Mouse (Mus musculus): Measurements from ENCODE around the gene Topaz1. TPM values are rescaled to one million over a fixed set of nuclear protein-coding genes. Genes with fewer than 3 reads are reported as not detected.

The Topaz1 gene
- polyA plus RNA-seq, 1 experiment = not detected

DNA sequence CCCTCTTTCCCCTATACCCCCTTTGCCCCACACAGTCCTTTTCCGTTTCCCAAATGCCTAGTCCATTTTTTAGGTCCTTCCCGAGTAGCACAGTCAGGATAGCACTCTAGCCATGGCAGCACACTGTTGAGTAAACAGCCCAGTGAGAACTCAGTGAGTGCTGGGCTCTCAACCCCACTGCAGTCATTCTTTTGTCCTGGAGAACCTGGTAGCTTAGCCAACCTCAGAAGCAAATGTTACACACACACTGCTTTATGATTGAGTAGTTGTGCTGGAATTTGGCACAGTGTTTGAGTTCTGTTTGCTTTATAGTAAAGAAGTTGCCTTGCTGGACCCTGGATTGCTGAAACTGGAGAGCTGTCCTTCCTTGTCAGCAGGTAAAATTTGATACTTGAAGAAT lies 10.5 kb downstream of the Topaz1 start:
- Histone ChIP-seq H3K36me3 (ENCODE audit: control insufficient read depth, insufficient read depth, low read length) (no peaks in the 10 kb centered on the region), H3K27ac (ENCODE audit: insufficient read depth, low read depth, low read length) (no peak overlapping the region), H3K4me3 (ENCODE audit: low read depth, low read length) (no peak overlapping the region), H3K27me3 (ENCODE audit: control insufficient read depth, insufficient read depth, low read length) (no peaks in the 10 kb centered on the region), H3K4me1 (ENCODE audit: control insufficient read depth, insufficient read depth, insufficient read length, low read length) (no peaks in the 10 kb centered on the region)
- WGBS = 52% methylated on average over 2 of the region's 2 CpGs
- TF ChIP-seq POLR2A (IDR thresholded peaks at IDR 0.05; ENCODE audit: low read depth, low read length) (no peak), CTCF (IDR thresholded peaks at IDR 0.05; ENCODE audit: extremely low read depth, insufficient read length, insufficient replicate concordance, low read depth, low read length) (no peak)

GRCm38 (mm10) chr9:122760111-122760510 lies 13.0 kb downstream of the Topaz1 start:
- no peaks in the 10 kb centered on the region for H3K27me3 ChIP-seq (ENCODE audit: control insufficient read depth, insufficient read depth, low read length)
- TF ChIP-seq CTCF (IDR thresholded peaks at IDR 0.05; ENCODE audit: extremely low read depth, insufficient read length, insufficient replicate concordance, low read depth, low read length) (no peak), POLR2A (IDR thresholded peaks at IDR 0.05; ENCODE audit: low read depth, low read length) (no peak)
- H3K36me3 ChIP-seq (ENCODE audit: control insufficient read depth, insufficient read depth, low read length) = no peaks in the 10 kb centered on the region

GRCm38 (mm10) chr9:122785231-122785630 lies 38.1 kb downstream of the Topaz1 start:
- no peaks in the 10 kb centered on the region for H3K27me3 ChIP-seq (ENCODE audit: control insufficient read depth, insufficient read depth, low read length)
- WGBS = 49% methylated on average over 5 of the region's 5 CpGs
- no peak overlapping the region for H3K4me3 ChIP-seq (ENCODE audit: low read depth, low read length)
- H3K36me3 ChIP-seq (ENCODE audit: control insufficient read depth, insufficient read depth, low read length) = no peaks in the 10 kb centered on the region
- H3K4me1 ChIP-seq (ENCODE audit: control insufficient read depth, insufficient read depth, insufficient read length, low read length) = no peaks in the 10 kb centered on the region
- TF ChIP-seq POLR2A (IDR thresholded peaks at IDR 0.05; ENCODE audit: low read depth, low read length) = no peak
- no peak for TF ChIP-seq CTCF (IDR thresholded peaks at IDR 0.05; ENCODE audit: extremely low read depth, insufficient read length, insufficient replicate concordance, low read depth, low read length)
- H3K27ac ChIP-seq (ENCODE audit: insufficient read depth, low read depth, low read length) = no peak overlapping the region

More at GRCm38 (mm10) chr9:122760111-122760510, 13.0 kb downstream of the Topaz1 start:
- Histone ChIP-seq H3K4me3 (ENCODE audit: low read depth, low read length) (no peak overlapping the region), H3K4me1 (ENCODE audit: control insufficient read depth, insufficient read depth, insufficient read length, low read length) (no peaks in the 10 kb centered on the region), H3K27ac (ENCODE audit: insufficient read depth, low read depth, low read length) (no peak overlapping the region)

DNA sequence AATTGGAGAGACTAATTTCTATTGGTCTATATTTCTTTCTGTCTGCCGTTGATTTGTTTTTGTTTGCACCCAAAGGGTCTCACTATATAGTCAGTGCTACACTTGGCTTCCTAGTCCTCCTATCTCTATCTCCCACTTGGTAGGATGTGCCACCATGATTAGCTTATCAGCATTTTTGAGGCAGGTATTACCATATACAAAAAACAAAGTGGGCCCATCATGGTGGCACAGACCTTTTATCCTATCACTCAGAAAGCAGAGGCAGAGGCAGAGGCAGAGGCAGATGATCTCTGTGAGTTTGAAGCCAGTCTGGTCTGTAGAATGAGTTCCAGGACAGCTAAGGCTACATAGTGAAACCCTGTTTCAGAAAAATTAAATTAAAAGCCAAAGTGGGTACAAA lies 39.4 kb downstream of the Topaz1 start:
- Histone ChIP-seq H3K4me3 (ENCODE audit: low read depth, low read length) (no peak overlapping the region), H3K27me3 (ENCODE audit: control insufficient read depth, insufficient read depth, low read length) (no peaks in the 10 kb centered on the region), H3K27ac (ENCODE audit: insufficient read depth, low read depth, low read length) (no peak overlapping the region), H3K4me1 (ENCODE audit: control insufficient read depth, insufficient read depth, insufficient read length, low read length) (no peaks in the 10 kb centered on the region), H3K36me3 (ENCODE audit: control insufficient read depth, insufficient read depth, low read length) (no peaks in the 10 kb centered on the region)
- no peak for TF ChIP-seq POLR2A (IDR thresholded peaks at IDR 0.05; ENCODE audit: low read depth, low read length)
- TF ChIP-seq CTCF (IDR thresholded peaks at IDR 0.05; ENCODE audit: extremely low read depth, insufficient read length, insufficient replicate concordance, low read depth, low read length) = no peak
- WGBS = 98% methylated on average over 1 of the region's 1 CpGs

- no peaks in the 10 kb centered on the region for H3K36me3 ChIP-seq (ENCODE audit: control insufficient read depth, insufficient read depth, low read length)
- H3K27ac ChIP-seq (ENCODE audit: insufficient read depth, low read depth, low read length) = peak within 1 kb of the TSS; percentile 89
- no peaks in the 10 kb centered on the region for H3K4me1 ChIP-seq (ENCODE audit: control insufficient read depth, insufficient read depth, insufficient read length, low read length)
- no peaks in the 10 kb centered on the region for H3K27me3 ChIP-seq (ENCODE audit: control insufficient read depth, insufficient read depth, low read length)
- 3% methylated on average over 42 of the region's 42 CpGs for WGBS
- TF ChIP-seq CTCF (IDR thresholded peaks at IDR 0.05; ENCODE audit: extremely low read depth, insufficient read length, insufficient replicate concordance, low read depth, low read length) = no peak
- TF ChIP-seq POLR2A (IDR thresholded peaks at IDR 0.05; ENCODE audit: low read depth, low read length) = peak; percentile 71
- peak within 1 kb of the TSS; percentile 75 for H3K4me3 ChIP-seq (ENCODE audit: low read depth, low read length)
Measured at GRCm38 (mm10) chr9:122805053-122805844, 58.1 kb downstream of the Topaz1 start, which contains the start of gene Tcaim. TSS of gene Tcaim (plus strand) at chr9:122805539.

GRCm38 (mm10) chr9:122805845-122806341 lies 58.7 kb downstream of the Topaz1 start:
- WGBS = 8% methylated on average over 10 of the region's 10 CpGs

GRCm38 (mm10) chr9:122807186-122807585 lies 60.0 kb downstream of the Topaz1 start:
- Histone ChIP-seq H3K27me3 (ENCODE audit: control insufficient read depth, insufficient read depth, low read length) (no peaks in the 10 kb centered on the region), H3K27ac (ENCODE audit: insufficient read depth, low read depth, low read length) (no peak overlapping the region), H3K4me3 (ENCODE audit: low read depth, low read length) (no peak overlapping the region), H3K4me1 (ENCODE audit: control insufficient read depth, insufficient read depth, insufficient read length, low read length) (no peaks in the 10 kb centered on the region), H3K36me3 (ENCODE audit: control insufficient read depth, insufficient read depth, low read length) (peaks cover 2% of the 10 kb centered on the region)
- TF ChIP-seq POLR2A (IDR thresholded peaks at IDR 0.05; ENCODE audit: low read depth, low read length) = no peak
- no peak for TF ChIP-seq CTCF (IDR thresholded peaks at IDR 0.05; ENCODE audit: extremely low read depth, insufficient read length, insufficient replicate concordance, low read depth, low read length)
- 94% methylated on average over 2 of the region's 2 CpGs for WGBS

More at GRCm38 (mm10) chr9:122805845-122806341, 58.7 kb downstream of the Topaz1 start:
- Histone ChIP-seq H3K27me3 (ENCODE audit: control insufficient read depth, insufficient read depth, low read length) (no peaks in the 10 kb centered on the region), H3K4me3 (ENCODE audit: low read depth, low read length) (peak overlapping the region; percentile 75), H3K36me3 (ENCODE audit: control insufficient read depth, insufficient read depth, low read length) (no peaks in the 10 kb centered on the region), H3K4me1 (ENCODE audit: control insufficient read depth, insufficient read depth, insufficient read length, low read length) (no peaks in the 10 kb centered on the region), H3K27ac (ENCODE audit: insufficient read depth, low read depth, low read length) (peak overlapping the region; percentile 89)
- TF ChIP-seq CTCF (IDR thresholded peaks at IDR 0.05; ENCODE audit: extremely low read depth, insufficient read length, insufficient replicate concordance, low read depth, low read length) (no peak), POLR2A (IDR thresholded peaks at IDR 0.05; ENCODE audit: low read depth, low read length) (0 out of 2 replicates have a peak, but pooled peaks have one; percentile 24)

All from small intestine, adult 2 months (tissue).